Mouse (Mus musculus) intestine, embryonic 16.5 days (tissue): ENCODE data around the gene Prdm10. TPM values are rescaled to one million over a fixed set of nuclear protein-coding genes. Genes with fewer than 3 reads are reported as not detected.

Experiments used
- polyA plus RNA-seq: library from polyadenylated mRNA; unstranded; fragments of >200 nt; fragmentation: Nextera tagmentation; extraction: Ambion mirVana; gene quantifications from 2 replicates; pipeline ENCODE4 v1.2.1, GENCODE M21; 2015

Gene Prdm10
- polyA plus RNA-seq, 1 experiment from 2014 or later, result 3.5 TPM

Other genes with a start within 250 kb of the Prdm10 start
- 5.6 and 6.2 TPM in 2 replicates for gene Zbtb44, start 249.9 kb upstream of the Prdm10 start, polyA plus RNA-seq
- 91.4 and 96.6 TPM in 2 replicates for gene St14, start 148.7 kb upstream of the Prdm10 start, polyA plus RNA-seq
- gene Aplp2, start 68.7 kb upstream of the Prdm10 start, polyA plus RNA-seq, result 203 and 204 TPM in 2 replicates
- gene Nfrkb, start 105.7 kb downstream of the Prdm10 start, polyA plus RNA-seq, result 13.2 and 15.8 TPM in 2 replicates
- gene Tmem45b, start 183.9 kb downstream of the Prdm10 start, polyA plus RNA-seq, result 123 and 134 TPM in 2 replicates